Mouse (Mus musculus) heart, postnatal 0 days (tissue): ENCODE measurements at regions not wholly inside any gene's neighbourhood (a gene's known extent, or its start where the extent isn't known, plus 50 kb on each side); places are given as distances from the start of the nearest gene placed in this dataset.

Experiments
- CTCF ChIP-seq: IDR thresholded peaks from 2 replicates; pipeline ENCODE4 v1.5.1; 2016; ENCODE audit warnings: antibody characterized with exemption, control low read depth, low read depth
- EP300 ChIP-seq: IDR thresholded peaks from 2 replicates; pipeline ENCODE4 v1.6.1; 2016; ENCODE audit warnings: antibody characterized with exemption, low read depth

- TF ChIP-seq EP300 (no peak), CTCF (no peak)
These were observed 95.5 kb upstream of the Fbxo11 start for GRCm38 (mm10) chr17:88160677-88161001.
